Mouse (Mus musculus) testis, adult 10 weeks (tissue): ENCODE measurements around the gene Cops6. TPM values are rescaled to one million over a fixed set of nuclear protein-coding genes. Genes with fewer than 3 reads are reported as not detected.

Experiments used
- polyA plus RNA-seq: library from polyadenylated mRNA; stranded (reverse); fragments of 350-450 nt; fragmentation: Illumina TruSeq; extraction: RNeasy Lipid Tissue Mini Kit (QIAGEN cat#74804); gene quantifications from one replicate; pipeline ENCODE4 v1.2.3, GENCODE M21; 2014; ENCODE audit warnings: low read depth, low replicate concordance

Gene Cops6
- 89.9 TPM for polyA plus RNA-seq

DNA sequence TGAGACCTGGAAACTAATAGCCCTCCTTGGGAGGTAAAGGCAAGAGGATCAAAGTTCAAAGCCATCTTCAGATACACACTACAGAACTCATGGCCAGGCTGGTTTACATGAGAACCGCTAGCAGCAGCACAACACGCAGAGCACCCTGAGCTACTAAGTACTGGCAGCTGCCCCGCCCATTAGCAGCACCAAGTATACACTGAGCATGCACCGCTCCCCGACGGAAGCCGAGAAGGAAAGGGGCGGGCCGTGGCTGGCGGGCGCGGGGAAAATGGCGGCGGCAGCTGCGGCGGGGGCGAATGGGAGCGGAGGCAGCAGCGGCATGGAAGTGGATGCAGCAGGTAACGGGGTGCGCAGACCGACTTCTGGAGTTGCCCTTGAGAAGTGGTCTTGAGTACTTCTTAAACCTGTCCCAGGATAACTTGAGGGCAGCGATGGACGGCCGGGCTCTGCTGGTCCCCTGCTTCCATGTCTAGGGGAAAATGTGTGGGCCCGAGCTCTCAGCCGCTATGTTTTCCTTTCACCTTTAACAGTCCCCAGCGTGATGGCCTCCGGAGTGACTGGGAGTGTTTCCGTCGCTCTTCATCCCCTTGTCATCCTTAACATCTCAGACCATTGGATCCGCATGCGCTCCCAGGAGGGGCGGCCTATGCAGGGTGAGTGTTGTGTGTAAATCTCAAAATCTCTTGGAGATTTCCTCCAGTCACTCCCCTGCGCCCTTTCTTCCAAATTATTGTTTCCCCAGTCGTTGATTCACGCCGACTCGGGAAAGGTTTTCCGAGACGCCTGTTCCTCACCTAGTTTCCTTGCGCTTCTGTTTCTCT, at the start of gene Cops6:
Gene Cops6 (plus strand): TSS at position 230 of the 824 bp plus-strand sequence.

DNA sequence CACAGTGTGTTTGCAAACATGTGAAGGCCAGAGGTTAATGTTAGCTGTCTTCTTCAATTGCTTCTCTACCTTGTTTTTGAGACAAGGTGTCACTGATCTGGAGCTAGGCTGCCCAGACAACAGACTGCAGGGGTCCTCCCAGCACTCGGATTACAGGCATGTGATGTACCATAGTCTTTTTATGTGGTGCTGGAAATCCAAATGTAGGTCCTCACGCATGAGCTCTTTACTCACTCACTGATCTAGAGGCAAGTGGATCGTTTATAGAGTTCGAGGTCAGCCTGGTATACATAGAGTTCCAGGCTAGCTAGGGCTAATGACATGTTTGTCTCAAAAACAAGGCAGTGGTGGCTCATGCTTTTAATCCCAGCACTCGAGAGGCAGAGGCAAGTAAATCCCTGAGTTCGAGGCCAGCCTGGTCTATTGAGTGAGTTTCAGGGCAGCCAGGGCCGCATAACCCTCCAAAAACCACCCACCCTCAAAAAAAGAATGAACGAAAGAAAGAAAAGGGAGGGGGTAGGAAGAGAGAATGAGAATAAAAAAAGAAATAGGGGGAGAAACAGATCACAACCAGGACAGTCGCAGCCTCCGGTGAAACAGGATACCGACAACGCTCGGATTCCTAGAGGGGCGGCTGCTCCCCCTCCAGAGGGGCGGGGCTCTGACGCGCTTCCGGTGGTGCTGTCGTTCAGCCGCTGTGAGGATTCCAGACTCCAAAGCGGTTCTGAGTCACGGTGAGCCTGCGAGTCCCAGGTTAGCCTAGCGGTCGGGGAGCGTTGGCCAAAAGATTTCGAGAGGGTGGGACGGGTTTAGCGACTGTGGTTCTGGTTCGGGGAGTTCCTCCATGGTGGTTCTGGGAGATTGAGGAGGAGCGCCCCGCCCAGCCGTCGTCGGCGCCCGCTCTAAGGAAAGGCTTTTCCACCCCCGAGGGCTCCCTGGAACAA, 44.3 kb upstream of the Cops6 start, which contains the start of gene Zscan21:
Gene Zscan21 (plus strand): TSS at position 649 of the 944 bp plus-strand sequence.

DNA sequence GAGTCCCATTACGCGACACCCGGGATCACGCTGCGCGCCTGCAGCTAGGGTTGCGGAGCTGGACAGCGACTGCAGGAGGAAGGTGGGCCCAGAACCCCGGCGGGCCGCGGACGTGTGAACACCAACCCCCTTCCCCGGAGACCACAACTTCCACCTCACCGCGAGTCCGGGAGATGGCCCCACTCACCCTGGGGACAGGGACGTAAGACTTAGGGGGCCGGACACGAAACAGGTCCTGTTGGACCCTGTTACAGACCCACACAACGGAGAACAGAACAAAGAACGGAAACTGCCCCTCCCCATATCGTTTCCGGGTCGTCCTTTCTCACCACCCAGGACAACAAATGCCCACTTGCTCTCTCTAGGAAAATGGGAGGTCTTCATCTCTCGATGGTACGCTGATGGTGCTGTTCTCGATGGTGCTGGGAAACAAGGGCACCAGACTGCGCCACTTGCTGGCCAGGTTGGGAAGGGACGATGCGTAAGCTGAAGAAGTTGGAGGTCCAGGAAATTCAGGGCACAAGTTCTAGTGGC, 5.4 kb upstream of the Cops6 start, which contains the start of gene Zfp113:
Gene Zfp113 (minus strand): TSS at position 302 of the 534 bp plus-strand sequence.

DNA sequence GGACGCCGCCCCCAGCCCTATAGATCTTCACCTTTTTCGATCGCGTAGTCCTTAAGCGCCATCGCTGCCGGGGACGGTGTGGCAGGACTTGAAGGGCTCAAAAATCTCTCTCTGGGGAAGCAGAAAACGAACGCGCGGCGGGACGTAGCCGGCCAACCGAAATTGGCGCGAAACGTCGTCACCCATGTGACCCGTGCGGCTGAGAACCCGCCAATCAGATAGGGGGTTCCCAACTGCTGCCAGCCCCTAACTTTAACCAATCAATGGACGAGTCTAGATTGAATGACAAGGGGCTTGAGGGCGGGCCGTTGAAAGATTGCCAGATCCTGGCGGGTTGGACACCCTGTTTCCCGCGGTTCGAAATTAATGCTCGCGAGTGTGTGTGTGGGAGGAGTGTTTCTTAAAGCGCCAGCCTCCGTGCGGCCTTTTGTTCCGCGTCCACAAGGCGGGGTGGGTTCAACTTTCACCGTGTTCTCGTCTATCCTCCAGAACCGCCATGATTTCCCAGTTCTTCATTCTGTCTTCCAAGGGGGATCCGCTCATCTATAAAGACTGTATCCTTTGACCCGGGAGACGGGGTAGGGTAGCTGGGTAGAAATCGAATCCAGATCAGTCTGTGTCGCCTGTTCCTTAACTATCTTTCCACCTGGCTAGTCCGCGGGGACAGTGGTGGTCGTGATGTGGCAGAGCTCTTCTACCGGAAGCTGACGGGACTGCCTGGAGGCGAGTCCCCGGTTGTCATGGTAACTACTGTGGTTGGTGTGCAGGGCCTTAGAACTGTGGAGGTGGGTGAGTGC, 11.0 kb downstream of the Cops6 start, which contains the start of the genes Ap4m1 and Mcm7:
Gene Ap4m1 (plus strand): TSS at position 308 of the 797 bp plus-strand sequence.
Gene Mcm7 (minus strand): TSS at position 728 of the 797 bp plus-strand sequence.

DNA sequence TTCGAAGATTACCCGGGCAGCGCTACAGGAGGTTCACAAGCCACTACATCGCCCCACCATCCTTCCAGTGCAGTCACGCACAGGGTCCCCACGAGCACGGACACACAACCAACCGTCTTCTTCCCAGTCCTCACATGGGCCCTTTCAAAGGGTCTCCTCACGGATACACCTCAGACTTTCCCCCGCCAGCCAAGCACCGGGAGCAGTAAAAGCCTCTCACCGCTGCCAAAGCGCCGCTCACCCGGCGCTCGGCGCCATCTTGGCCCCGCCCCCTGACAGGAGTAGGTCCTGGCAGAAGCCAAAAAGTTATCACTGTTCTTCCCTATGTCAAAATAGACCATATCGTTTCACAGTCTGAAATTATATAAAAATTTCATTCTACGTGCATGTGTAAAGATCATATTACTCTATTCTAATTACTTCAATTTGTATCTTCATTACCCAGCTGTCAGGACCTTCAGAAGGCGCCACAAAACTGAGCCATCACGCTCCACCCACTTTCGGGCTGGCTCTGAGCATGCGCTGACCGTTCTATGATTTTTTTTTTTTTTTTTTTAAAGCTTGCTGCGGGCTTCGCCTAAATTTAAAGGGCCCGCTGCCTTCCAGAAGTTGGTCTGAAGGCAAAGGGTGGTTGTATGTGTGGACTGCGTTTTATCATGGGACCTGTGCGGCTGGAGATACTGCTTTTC, 26.2 kb downstream of the Cops6 start, which contains the start of the genes Taf6 and Cnpy4:
Gene Taf6 (minus strand): TSS at position 502 of the 689 bp plus-strand sequence.
Gene Cnpy4 (plus strand): TSS at position 536 of the 689 bp plus-strand sequence.

DNA sequence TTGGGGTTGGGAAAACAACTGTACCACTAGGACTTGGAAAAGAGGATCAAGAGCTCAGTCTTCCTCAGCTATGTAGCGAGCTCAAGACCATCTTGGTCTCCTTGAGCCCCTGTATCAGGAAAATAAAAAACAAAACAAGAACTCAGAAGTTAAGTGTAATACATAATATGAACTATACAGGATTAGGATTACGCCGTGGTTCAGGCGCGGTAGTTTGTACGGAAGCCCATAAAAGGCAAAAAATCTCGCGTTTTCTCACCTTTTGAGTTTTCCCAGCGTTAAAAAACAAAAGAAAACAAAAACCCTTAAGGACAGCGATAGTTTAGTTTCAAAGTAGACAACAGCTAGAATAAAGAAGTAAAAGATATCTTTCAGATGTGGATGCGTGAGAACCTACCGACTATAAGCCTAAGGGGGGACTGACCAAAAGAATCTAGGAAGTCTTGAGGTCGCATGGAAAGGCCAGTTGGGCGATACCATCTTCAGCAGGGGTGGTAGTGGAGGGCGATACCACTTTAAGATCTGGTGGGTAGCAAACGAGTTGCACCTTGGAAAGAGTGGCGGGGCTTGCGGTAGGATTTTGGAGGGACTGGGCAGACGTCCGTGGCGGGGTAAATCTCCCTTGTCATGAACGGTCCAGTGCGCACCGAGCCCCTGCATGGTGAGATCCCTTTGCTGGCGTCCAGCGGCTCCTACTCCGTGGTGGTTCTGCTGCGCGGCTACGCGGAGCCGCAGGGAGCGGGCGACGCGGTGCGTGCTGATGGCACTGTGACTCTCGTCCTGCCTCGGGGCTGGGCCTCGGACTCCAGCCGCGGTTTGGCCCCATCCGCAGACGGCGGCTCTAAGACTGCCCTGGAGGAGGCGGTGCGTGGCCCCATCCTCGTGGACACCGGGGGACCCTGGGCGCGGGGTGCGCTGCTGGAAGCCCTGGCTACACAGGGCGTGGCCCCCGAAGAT, 33.2 kb downstream of the Cops6 start, which contains the start of gene Mblac1:
Gene Mblac1 (plus strand): TSS at position 544 of the 957 bp plus-strand sequence.

Other genes with a start within 250 kb of the Cops6 start
- gene Cyp3a13, start 239.5 kb upstream of the Cops6 start, polyA plus RNA-seq = 0.39 TPM
- not detected for gene Gjc3, start 198.0 kb upstream of the Cops6 start, polyA plus RNA-seq
- 0.76 TPM for gene Azgp1, start 179.6 kb upstream of the Cops6 start, polyA plus RNA-seq
- gene Smok3a, start 139.8 kb upstream of the Cops6 start, polyA plus RNA-seq = 7.5 TPM
- gene Smok3b, start 139.6 kb upstream of the Cops6 start, polyA plus RNA-seq = 7.3 TPM
- 5.5 TPM for gene Smok3c, start 107.9 kb upstream of the Cops6 start, polyA plus RNA-seq
- 16.2 TPM for gene Zkscan1, start 76.0 kb upstream of the Cops6 start, polyA plus RNA-seq
- 109 TPM for gene Zscan21, start 44.2 kb upstream of the Cops6 start, polyA plus RNA-seq
- gene Zfp113, start 5.3 kb upstream of the Cops6 start, polyA plus RNA-seq = 6.7 TPM
- 10.5 TPM for gene Ap4m1, start 10.9 kb downstream of the Cops6 start, polyA plus RNA-seq
- gene Mcm7, start 11.4 kb downstream of the Cops6 start, polyA plus RNA-seq = 62.1 TPM
- 14.1 TPM for gene Taf6, start 26.4 kb downstream of the Cops6 start, polyA plus RNA-seq
- 2.8 TPM for gene Cnpy4, start 26.4 kb downstream of the Cops6 start, polyA plus RNA-seq
- gene Mblac1, start 33.2 kb downstream of the Cops6 start, polyA plus RNA-seq = 0.32 TPM
- 0.14 TPM for gene Nxpe5, start 64.8 kb downstream of the Cops6 start, polyA plus RNA-seq
- gene Lamtor4, start 94.4 kb downstream of the Cops6 start, polyA plus RNA-seq = 0.27 TPM
- gene BC037034, start 103.0 kb downstream of the Cops6 start, polyA plus RNA-seq = 3.5 TPM
- not detected for gene Gal3st4, start 111.8 kb downstream of the Cops6 start, polyA plus RNA-seq
- 0.03 TPM for gene Gm43720, start 118.9 kb downstream of the Cops6 start, polyA plus RNA-seq
- 3.1 TPM for gene Gpc2, start 118.9 kb downstream of the Cops6 start, polyA plus RNA-seq
- 511 TPM for gene Stag3, start 119.2 kb downstream of the Cops6 start, polyA plus RNA-seq
- gene Pvrig, start 180.9 kb downstream of the Cops6 start, polyA plus RNA-seq = not detected